Mouse (Mus musculus) A20 (cell line): Measurements from ENCODE around the gene Dnajc15.

Source experiments
- DNase-seq: peaks from one replicate; pipeline ENCODE4 v3.0.0-alpha.2; 2011; ENCODE audit warnings: low read depth, low spot score

The Dnajc15 gene

DNA sequence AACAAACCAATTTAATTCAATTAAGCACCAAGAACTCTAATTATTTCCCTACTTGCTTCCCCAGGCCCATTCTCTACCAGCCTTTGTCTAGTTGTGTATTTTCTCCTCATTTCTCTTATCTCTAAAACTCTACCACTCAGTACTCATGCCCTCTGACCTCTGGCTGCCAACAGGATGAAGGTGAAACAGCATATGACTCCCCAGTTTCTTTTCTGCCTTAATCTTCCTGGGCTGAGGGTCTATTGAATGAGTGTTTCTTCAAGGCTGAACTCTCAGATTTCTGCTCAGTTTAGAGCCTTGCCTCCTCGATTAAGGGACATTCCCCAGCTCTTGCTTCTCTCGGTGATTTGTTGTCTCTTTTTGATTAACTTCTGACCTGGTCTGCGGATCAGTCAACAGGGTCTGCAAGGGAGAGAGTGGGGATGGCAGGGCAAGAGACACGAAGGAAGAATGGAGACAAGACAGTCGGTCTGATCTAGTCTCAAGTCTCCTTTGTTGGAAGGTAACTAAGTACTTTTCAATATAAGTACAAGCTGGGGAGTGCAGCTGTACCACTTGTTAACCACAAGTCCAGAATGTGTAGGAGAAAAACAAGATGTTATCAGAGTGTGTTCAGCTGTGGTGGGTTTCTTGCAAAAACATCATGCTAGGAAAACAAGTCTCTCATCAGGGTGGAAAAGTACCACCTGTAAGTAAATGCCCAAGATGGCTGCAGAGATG lies 13.9 kb downstream of the Dnajc15 start:
- no peak for DNase-seq

DNA sequence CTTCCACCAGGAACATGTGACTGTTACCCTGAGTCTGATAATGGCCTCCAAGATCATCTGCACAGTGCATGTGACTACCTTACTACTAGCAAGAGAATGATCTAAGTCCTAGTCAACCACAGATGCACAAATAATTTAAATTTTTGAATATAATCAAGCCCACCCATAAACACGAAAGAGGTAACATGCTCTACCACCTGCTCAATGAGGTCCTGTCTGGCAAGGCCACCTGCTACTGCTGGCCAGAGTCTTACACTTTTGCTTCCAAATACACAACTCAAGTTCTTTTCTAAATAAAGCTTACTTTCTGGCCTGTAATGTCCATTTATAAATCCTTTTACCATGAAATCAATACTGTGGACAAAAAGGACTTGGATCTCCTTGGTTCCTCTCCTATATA lies 15.0 kb downstream of the Dnajc15 start:
- no peak for DNase-seq

DNA sequence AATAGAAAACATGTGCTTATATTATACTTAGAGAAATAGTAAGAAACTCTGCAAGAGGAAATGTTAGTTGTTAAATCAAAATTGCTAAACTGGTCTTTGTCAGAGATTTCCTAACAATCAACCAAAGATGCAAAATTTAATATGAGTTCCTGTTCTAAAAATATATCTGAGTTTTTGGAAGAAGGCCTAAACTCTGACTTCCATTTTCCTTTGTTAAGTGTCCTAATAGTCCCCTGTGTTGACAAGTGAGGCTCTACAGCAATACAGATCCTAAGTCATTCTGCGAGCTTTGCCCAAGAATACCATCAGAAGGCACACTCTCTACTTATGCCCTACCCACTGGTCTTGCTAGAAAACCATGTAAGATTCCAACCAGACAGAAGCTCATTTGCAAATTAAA lies 21.0 kb downstream of the Dnajc15 start:
- DNase-seq = no peak

- no peak for DNase-seq
These were observed 25.1 kb downstream of the Dnajc15 start for GRCm38 (mm10) chr14:77849852-77850251.

DNA sequence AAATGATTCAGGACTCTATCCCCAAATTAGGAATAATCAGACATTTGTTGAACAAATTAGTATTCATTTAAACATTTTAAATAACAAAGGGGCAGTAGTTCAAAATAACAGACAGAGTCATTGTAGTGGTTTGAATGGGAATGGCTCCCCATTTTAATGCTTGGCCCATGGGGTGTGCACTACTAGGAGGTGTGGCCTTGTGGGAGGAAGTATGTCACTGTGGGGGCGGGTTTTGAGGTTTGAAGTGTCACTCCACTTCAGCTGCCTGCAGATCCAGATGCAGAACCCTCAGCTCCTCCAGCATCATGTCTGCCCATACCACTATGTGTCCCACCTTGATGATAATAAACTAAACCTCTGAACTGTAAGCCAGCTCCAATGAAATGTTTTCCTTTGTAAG lies 26.6 kb downstream of the Dnajc15 start:
- no peak for DNase-seq

DNA sequence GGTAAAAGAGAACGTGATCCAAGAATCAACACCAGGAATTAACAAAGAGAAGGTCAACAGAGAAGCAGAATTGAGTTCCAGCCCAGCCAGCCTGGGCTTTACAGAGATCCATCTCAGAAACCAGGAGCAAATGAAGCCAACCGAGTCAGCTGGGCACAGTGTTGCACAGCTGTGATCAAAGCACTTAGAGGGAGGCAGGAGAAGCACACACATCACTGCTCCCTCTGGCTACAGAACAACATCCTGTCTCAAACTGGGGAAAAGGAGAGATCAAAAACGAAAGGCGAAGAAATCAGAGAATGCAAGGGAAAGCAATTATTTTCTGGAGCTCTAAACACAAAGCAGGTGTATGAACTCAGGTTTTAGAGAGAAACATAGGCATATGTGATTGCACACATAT lies 28.7 kb downstream of the Dnajc15 start:
- DNase-seq = no peak

- no peak for DNase-seq
These were observed 29.4 kb downstream of the Dnajc15 start for GRCm38 (mm10) chr14:77845479-77845878.

DNA sequence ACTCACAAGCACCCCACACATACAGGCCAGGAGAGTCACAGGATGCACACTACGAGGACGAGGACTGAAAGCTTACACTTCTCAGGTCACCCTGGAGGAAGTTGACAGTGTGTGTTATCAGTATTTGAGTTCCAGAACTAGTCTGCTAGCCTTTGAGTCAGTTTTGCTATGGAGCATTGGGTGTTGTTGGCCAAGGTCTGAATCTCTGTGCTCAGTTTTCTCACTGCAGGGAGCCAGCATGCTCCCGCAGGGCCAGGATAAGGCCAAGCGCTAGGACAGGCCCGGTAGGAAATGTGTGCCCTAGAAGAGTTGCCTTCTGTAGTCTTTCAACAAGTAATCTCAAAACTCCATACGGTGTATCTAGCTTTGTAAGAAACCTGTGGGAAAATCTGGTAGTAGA lies 34.4 kb downstream of the Dnajc15 start:
- DNase-seq = no peak

DNA sequence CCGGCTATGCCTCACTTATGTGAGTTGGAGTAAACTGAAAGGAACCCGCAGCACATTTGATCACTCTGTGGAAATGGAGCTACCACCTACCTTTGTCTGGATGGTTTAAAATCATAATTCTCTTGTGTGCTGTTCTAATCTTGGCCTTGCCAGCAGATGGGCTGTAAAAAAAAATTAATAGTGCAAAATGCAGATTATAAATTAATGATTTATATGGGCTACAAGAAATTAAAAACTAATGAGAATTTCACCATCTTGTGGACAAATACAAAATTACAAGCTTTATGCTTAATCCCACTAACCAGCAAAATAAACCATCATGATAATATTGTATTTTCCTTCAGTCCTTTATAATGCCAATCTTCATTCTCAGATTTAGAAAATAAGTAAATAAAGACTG lies 34.8 kb downstream of the Dnajc15 start:
- DNase-seq = no peak

- DNase-seq = peak; percentile 45
These were observed 38.1 kb downstream of the Dnajc15 start for GRCm38 (mm10) chr14:77836794-77837193.

GRCm38 (mm10) chr14:77832359-77832758 lies 42.6 kb downstream of the Dnajc15 start:
- no peak for DNase-seq

DNA sequence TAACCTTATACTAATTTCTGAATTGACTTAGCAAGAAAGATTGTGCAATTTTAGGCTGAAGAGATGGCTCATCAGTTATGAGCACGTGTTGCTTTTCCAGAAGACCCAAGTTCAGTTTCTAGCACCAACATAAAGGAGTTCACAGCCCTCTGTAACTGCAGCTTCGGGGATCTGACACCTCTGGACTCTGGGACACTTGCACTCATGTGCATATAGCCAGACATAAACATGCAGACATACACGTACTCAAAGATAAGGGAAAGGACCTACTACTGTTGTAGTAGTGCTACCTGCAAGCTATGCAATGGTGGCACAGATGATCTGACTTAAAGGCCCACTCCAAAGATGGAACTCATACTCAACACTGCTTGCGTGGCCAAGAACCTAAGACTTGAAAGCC lies 43.0 kb downstream of the Dnajc15 start:
- DNase-seq = no peak

DNA sequence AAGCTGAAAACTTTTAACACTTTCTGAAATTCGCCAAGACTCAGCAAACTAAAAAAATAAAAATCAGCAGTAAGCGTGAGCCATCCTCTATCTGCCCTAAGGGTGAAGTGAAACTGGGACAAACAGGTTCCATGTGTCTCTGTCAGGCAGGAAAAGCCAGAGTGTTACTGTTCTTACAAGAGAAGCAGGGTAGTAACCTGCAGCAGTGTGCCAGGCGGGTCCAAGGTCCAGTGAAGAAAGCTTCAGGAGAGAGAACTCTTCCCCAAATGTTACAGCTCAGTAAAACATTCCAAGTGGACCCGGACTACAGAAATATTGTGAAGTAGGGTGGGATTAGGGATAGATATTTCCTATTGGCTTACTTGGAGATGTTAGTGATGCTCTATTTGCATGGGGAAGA lies 45.3 kb downstream of the Dnajc15 start:
- DNase-seq = no peak

DNA sequence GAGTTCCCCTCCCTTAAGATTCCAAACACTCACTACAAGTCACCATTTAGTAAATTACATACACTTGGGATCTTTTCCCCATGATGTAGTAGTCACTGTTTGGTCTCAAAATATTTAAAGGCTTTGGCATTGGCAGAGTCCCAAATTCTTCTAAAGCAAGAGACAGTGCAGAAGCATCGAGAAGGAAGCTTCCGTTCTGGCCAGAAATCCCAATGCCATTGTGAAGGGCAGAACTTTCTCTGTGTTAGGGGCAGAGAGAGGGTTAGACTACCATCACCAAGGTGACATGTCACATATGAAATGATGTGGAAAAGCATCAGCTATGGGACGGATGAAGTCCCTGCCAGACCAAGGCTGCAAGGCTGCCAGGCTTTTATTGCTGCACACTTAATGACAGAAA lies 49.0 kb downstream of the Dnajc15 start:
- DNase-seq = no peak

DNA sequence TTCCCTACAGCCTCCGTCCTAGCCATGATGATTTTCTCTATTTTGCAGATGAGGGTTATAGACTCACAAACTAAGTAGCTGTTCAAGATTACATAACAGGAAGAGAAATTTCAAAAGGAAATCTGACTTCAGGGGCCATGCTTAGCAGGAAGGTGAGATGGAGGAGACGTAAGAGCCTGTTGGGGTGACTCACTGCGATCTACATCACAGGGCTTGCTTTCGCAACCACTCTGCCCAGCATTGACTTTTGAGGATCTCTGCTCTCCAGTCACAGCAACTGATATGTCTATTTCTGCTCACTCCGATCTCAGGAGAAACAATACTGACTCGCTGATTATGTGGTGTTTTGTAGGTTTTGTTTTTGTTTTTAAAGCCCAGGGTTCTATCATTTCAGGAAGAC lies 49.8 kb downstream of the Dnajc15 start:
- DNase-seq = no peak

GRCm38 (mm10) chr14:77819841-77820240 lies 55.1 kb downstream of the Dnajc15 start:
- no peak for DNase-seq

DNA sequence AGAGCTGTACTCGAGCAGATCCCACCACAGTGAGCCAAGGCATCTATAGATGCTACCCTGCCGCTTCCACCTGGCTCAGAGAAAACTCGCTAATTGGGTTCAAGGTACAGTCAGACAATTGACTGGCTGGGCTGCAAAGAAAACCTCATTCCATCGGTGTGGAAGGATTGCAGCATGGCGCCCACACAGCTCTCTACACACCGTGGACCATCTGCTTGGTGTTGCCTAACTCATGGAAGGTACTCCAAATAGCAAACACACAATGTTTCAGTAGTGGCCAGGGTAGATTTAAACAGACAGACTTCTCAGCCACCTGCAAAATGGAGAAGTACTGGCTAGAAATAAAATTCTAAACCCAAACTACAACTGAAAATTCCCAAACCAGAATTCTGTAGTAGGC lies 57.4 kb downstream of the Dnajc15 start:
- DNase-seq = no peak

GRCm38 (mm10) chr14:77814935-77815334 lies 60.0 kb downstream of the Dnajc15 start:
- DNase-seq = no peak

GRCm38 (mm10) chr14:77812890-77813289 lies 62.0 kb downstream of the Dnajc15 start:
- DNase-seq = no peak

DNA sequence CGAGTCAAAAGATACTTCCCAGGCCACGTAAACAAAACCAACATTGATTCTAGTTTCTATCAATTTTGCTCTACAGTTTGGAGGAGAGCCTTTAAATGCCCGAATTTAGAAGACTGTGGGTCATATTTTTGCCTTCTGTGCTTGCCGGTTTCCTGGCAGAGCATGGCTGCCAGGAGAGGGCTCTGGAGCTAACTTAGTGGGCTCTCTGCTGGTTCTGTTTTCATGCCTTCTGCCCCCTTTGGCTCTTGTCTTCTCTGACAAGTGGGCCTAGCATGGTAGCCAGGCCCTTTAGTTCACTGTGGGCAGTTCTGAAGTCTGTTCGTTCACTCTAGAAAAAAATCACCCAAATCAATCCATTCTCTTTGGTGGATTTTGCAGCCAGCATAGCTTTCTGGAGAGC lies 63.5 kb downstream of the Dnajc15 start:
- DNase-seq = no peak

GRCm38 (mm10) chr14:77807836-77808235 lies 67.1 kb downstream of the Dnajc15 start:
- DNase-seq = no peak

DNA sequence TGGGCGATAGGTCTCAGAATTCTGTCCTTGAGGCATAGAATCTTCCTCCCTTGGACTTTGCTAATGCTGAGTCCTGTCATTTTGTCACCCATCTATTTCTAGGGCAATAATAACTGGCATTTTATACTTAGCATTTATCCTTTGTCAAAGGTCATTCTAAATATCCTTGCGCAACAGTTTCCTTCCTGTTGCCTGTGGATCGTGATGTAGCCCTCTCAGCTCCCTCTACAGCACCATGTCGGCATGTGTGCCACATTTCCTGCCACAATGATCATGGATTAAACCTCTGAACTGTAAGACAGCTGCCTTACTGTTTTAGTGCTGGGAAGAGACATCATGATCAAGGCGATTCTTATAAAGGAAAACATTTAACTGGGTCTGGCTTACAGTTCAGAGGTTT lies 68.6 kb downstream of the Dnajc15 start:
- DNase-seq = no peak

GRCm38 (mm10) chr14:77802268-77802630 lies 72.7 kb downstream of the Dnajc15 start:
- DNase-seq = no peak

DNA sequence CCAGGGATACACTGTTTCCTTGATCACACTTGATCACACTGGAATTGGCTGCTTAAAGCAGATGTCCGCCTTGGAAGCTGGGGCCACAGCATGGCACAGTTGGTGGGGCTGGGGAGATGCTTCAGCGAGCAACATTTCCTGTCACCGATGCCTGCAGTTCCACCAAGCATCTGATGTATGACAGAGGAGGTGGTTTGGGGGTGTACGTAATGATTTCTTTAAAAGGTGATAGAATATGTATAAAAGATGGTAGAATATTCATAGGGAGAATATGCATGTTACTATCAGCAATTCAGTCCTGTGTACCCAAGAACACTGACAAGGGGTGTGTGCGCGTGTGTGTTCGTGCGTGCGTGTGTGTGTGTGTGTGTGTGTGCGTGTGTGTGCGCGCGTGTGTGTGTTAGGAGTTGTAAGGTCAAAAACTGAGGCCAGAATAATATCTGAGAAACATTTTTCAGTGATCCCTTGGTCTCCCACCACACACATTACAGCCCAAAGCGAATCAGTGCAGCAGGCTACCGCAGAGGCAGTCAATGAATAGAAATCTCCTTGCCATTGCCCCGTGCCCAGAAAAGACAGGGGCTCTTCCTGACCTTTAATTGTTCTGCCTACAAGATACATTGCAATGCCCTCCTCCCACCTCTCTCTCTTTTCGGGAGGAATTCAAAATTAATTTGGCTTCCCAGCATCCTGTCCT lies 73.2 kb downstream of the Dnajc15 start:
- no peak for DNase-seq
